Mouse (Mus musculus): Measurements from ENCODE around the gene Tmem150a. TPM values are rescaled to one million over a fixed set of nuclear protein-coding genes. Genes with fewer than 3 reads are reported as not detected.

Gene Tmem150a
- polyA plus RNA-seq, 1 experiment: 8.7 TPM

- H3K4me3 ChIP-seq (ENCODE audit: control insufficient read depth, low read depth, low read length): no peak overlapping the region
- no peak overlapping the region for H3K27ac ChIP-seq (ENCODE audit: control insufficient read depth, insufficient read depth, low read depth, low read length)
- H3K27me3 ChIP-seq (ENCODE audit: control insufficient read depth, insufficient read depth, low read length): peaks cover 2% of the 10 kb centered on the region; the same call in 1 of the 2 replicates
- H3K36me3 ChIP-seq (ENCODE audit: control insufficient read depth, insufficient read depth, low read length): no peaks in the 10 kb centered on the region
- TF ChIP-seq CTCF (IDR thresholded peaks at IDR 0.05; ENCODE audit: control insufficient read depth, insufficient read depth, insufficient replicate concordance, low read depth, low read length) (no peak), POLR2A (IDR thresholded peaks at IDR 0.05; ENCODE audit: control insufficient read depth, low read depth, low read length) (no peak)
- peaks cover 10% of the 10 kb centered on the region for H3K4me1 ChIP-seq (ENCODE audit: control insufficient read depth, insufficient read depth, low read length)
Measured at GRCm38 (mm10) chr6:72383142-72383820, 28.0 kb downstream of the Tmem150a start.

GRCm38 (mm10) chr6:72383952-72384351, 28.7 kb downstream of the Tmem150a start:
- TF ChIP-seq POLR2A (IDR thresholded peaks at IDR 0.05; ENCODE audit: control insufficient read depth, low read depth, low read length): no peak
- TF ChIP-seq CTCF (IDR thresholded peaks at IDR 0.05; ENCODE audit: control insufficient read depth, insufficient read depth, insufficient replicate concordance, low read depth, low read length): no peak
- H3K4me1 ChIP-seq (ENCODE audit: control insufficient read depth, insufficient read depth, low read length): peaks cover 10% of the 10 kb centered on the region
- no peak overlapping the region for H3K27ac ChIP-seq (ENCODE audit: control insufficient read depth, insufficient read depth, low read depth, low read length)
- H3K36me3 ChIP-seq (ENCODE audit: control insufficient read depth, insufficient read depth, low read length): no peaks in the 10 kb centered on the region
- no peak overlapping the region for H3K4me3 ChIP-seq (ENCODE audit: control insufficient read depth, low read depth, low read length)
- peaks cover 2% of the 10 kb centered on the region; the same call in 1 of the 2 replicates for H3K27me3 ChIP-seq (ENCODE audit: control insufficient read depth, insufficient read depth, low read length)

- TF ChIP-seq POLR2A (IDR thresholded peaks at IDR 0.05; ENCODE audit: control insufficient read depth, low read depth, low read length) (no peak), CTCF (IDR thresholded peaks at IDR 0.05; ENCODE audit: control insufficient read depth, insufficient read depth, insufficient replicate concordance, low read depth, low read length) (no peak)
- Histone ChIP-seq H3K27me3 (ENCODE audit: control insufficient read depth, insufficient read depth, low read length) (peaks cover 1% of the 10 kb centered on the region; the same call in 1 of the 2 replicates), H3K27ac (ENCODE audit: control insufficient read depth, insufficient read depth, low read depth, low read length) (no peak overlapping the region), H3K36me3 (ENCODE audit: control insufficient read depth, insufficient read depth, low read length) (no peaks in the 10 kb centered on the region), H3K4me3 (ENCODE audit: control insufficient read depth, low read depth, low read length) (no peak overlapping the region), H3K4me1 (ENCODE audit: control insufficient read depth, insufficient read depth, low read length) (peaks cover 11% of the 10 kb centered on the region)
Measured at GRCm38 (mm10) chr6:72385258-72385657, 30.0 kb downstream of the Tmem150a start.

GRCm38 (mm10) chr6:72386561-72386960, 31.3 kb downstream of the Tmem150a start:
- TF ChIP-seq CTCF (IDR thresholded peaks at IDR 0.05; ENCODE audit: control insufficient read depth, insufficient read depth, insufficient replicate concordance, low read depth, low read length) (no peak), POLR2A (IDR thresholded peaks at IDR 0.05; ENCODE audit: control insufficient read depth, low read depth, low read length) (no peak)
- no peaks in the 10 kb centered on the region for H3K27me3 ChIP-seq (ENCODE audit: control insufficient read depth, insufficient read depth, low read length)
- no peak overlapping the region for H3K4me3 ChIP-seq (ENCODE audit: control insufficient read depth, low read depth, low read length)

GRCm38 (mm10) chr6:72387816-72388215, 32.6 kb downstream of the Tmem150a start:
- TF ChIP-seq CTCF (IDR thresholded peaks at IDR 0.05; ENCODE audit: control insufficient read depth, insufficient read depth, insufficient replicate concordance, low read depth, low read length): no peak
- no peak for TF ChIP-seq POLR2A (IDR thresholded peaks at IDR 0.05; ENCODE audit: control insufficient read depth, low read depth, low read length)
- Histone ChIP-seq H3K27me3 (ENCODE audit: control insufficient read depth, insufficient read depth, low read length) (no peaks in the 10 kb centered on the region), H3K36me3 (ENCODE audit: control insufficient read depth, insufficient read depth, low read length) (no peaks in the 10 kb centered on the region), H3K4me3 (ENCODE audit: control insufficient read depth, low read depth, low read length) (no peak overlapping the region), H3K4me1 (ENCODE audit: control insufficient read depth, insufficient read depth, low read length) (peaks cover 19% of the 10 kb centered on the region), H3K27ac (ENCODE audit: control insufficient read depth, insufficient read depth, low read depth, low read length) (no peak overlapping the region)

More at GRCm38 (mm10) chr6:72386561-72386960, 31.3 kb downstream of the Tmem150a start:
- Histone ChIP-seq H3K27ac (ENCODE audit: control insufficient read depth, insufficient read depth, low read depth, low read length) (no peak overlapping the region), H3K4me1 (ENCODE audit: control insufficient read depth, insufficient read depth, low read length) (peaks cover 19% of the 10 kb centered on the region), H3K36me3 (ENCODE audit: control insufficient read depth, insufficient read depth, low read length) (no peaks in the 10 kb centered on the region)

- no peak overlapping the region for H3K27ac ChIP-seq (ENCODE audit: control insufficient read depth, insufficient read depth, low read depth, low read length)
- peaks cover 19% of the 10 kb centered on the region for H3K4me1 ChIP-seq (ENCODE audit: control insufficient read depth, insufficient read depth, low read length)
- no peak overlapping the region for H3K4me3 ChIP-seq (ENCODE audit: control insufficient read depth, low read depth, low read length)
- no peak for TF ChIP-seq CTCF (IDR thresholded peaks at IDR 0.05; ENCODE audit: control insufficient read depth, insufficient read depth, insufficient replicate concordance, low read depth, low read length)
- no peak for TF ChIP-seq POLR2A (IDR thresholded peaks at IDR 0.05; ENCODE audit: control insufficient read depth, low read depth, low read length)
- no peaks in the 10 kb centered on the region for H3K36me3 ChIP-seq (ENCODE audit: control insufficient read depth, insufficient read depth, low read length)
- no peaks in the 10 kb centered on the region for H3K27me3 ChIP-seq (ENCODE audit: control insufficient read depth, insufficient read depth, low read length)
Measured at GRCm38 (mm10) chr6:72388266-72388665, 33.0 kb downstream of the Tmem150a start.

- Histone ChIP-seq H3K4me1 (ENCODE audit: control insufficient read depth, insufficient read depth, low read length) (peaks cover 19% of the 10 kb centered on the region), H3K36me3 (ENCODE audit: control insufficient read depth, insufficient read depth, low read length) (no peaks in the 10 kb centered on the region), H3K27ac (ENCODE audit: control insufficient read depth, insufficient read depth, low read depth, low read length) (no peak overlapping the region), H3K4me3 (ENCODE audit: control insufficient read depth, low read depth, low read length) (no peak overlapping the region), H3K27me3 (ENCODE audit: control insufficient read depth, insufficient read depth, low read length) (no peaks in the 10 kb centered on the region)
- TF ChIP-seq POLR2A (IDR thresholded peaks at IDR 0.05; ENCODE audit: control insufficient read depth, low read depth, low read length): no peak
- TF ChIP-seq CTCF (IDR thresholded peaks at IDR 0.05; ENCODE audit: control insufficient read depth, insufficient read depth, insufficient replicate concordance, low read depth, low read length): no peak
Measured at GRCm38 (mm10) chr6:72388791-72389329, 33.6 kb downstream of the Tmem150a start.

Measured in testis, adult 2 months (tissue).